In the genomic region with DNA sequence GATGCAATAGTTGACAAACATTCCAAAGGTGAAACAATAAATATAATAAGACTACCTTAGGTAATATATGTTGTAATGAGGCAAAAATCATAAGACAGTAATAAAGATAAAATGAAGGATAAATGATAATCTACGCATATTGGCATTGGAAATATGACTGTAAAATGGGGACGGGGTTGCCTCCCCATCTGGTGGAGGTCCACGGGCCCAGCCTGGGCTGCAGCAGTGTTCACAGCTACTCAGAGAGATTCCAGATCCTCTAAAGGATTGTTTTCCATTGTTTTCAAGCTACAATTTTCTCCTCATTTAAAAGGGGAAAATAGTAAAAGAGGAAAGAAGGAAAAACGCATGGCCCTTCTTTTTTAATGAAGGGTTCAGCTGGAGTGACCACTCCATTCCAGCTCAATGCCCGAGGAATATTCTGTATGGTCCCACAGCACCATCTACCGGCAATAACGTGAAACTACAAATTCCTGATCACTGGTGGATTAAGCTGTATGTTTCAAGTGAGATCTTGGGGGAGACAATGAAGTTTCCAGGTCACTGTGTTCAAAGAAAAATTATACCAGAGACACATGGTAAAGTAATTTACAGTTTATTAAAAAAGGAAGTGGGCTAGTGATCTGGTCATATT, we compare ENCODE assay signal across 9 mouse cellular contexts. TPM values are rescaled to one million over a fixed set of nuclear protein-coding genes. Genes with fewer than 3 reads are reported as not detected.
A peak's percentile ranks its signal among the peaks of the same experiment; 100 is the strongest.
DNase-seq lines count a peak whose midpoint lies in the region; ATAC-seq and TF ChIP-seq lines count a peak whose summit lies in the region.
"Had no signal": no experiment of that assay in that cellular context is flagged by ENCODE, and none has a peak within 500 bp of the region (broad histone marks: within the 10 kb centered on the region; RNA-seq: fewer than 3 reads in every experiment).

No protein-coding gene starts in this region.

- no peak overlapping the region for H3K4me2 ChIP-seq in stomach, postnatal 0 days (replicated peaks; ENCODE audit: low read depth)

- TF ChIP-seq CTCF in stomach, postnatal 0 days (IDR thresholded peaks at IDR 0.05; ENCODE audit: low read depth) = peak; percentile 92

- H3K27ac ChIP-seq in hindbrain, embryonic 10.5 days = no peak overlapping the region
- H3K27ac ChIP-seq in stomach, postnatal 0 days (replicated peaks) = no peak overlapping the region

- no peak for TF ChIP-seq EP300 in stomach, postnatal 0 days (optimal IDR thresholded peaks at IDR 0.05)

- DNase-seq in right cerebral cortex, adult 18-20 months = peak; percentile 50
- no peak for DNase-seq in right cerebral cortex, postnatal 14 days
- DNase-seq in adrenal gland, adult 8-10 months = peak; percentile 18
- peak; percentile 67 for DNase-seq in embryo, embryonic 11.5 days (ENCODE audit: low read depth, low spot score)
- DNase-seq in hindbrain, embryonic 10.5 days (ENCODE audit: low spot score) = peak; percentile 51
- peak; percentile 65 for DNase-seq in layer of hippocampus, adult 9-10 months (ENCODE audit: low spot score)
- peak; percentile 34 for DNase-seq in stomach, postnatal 0 days (ENCODE audit: low spot score)

- no peak overlapping the region for H3K4me3 ChIP-seq in hindbrain, embryonic 10.5 days
- H3K4me3 ChIP-seq in stomach, postnatal 0 days (ENCODE audit: low read depth, low read length) = no peak overlapping the region
- H3K4me3 ChIP-seq: myocyte had no signal

- 41% methylated on average over 7 of the region's 7 CpGs for WGBS in hindbrain, embryonic 10.5 days
- WGBS in stomach, postnatal 0 days = 39% methylated on average over 7 of the region's 7 CpGs

- H3K4me1 ChIP-seq in hindbrain, embryonic 10.5 days (replicated peaks) = no peaks in the 10 kb centered on the region
- no peaks in the 10 kb centered on the region for H3K4me1 ChIP-seq in stomach, postnatal 0 days (replicated peaks; ENCODE audit: control insufficient read depth, insufficient read depth)

- ATAC-seq in megakaryocyte, adult 5-6 weeks (ENCODE audit: poor library complexity, severe bottlenecking) = peak; percentile 80
- ATAC-seq in stomach, postnatal 0 days (ENCODE audit: low FRiP score, low TSS enrichment) = no peak

- no peak overlapping the region for H3K9ac ChIP-seq in stomach, postnatal 0 days (ENCODE audit: low read length)

- no peaks in the 10 kb centered on the region for H3K36me3 ChIP-seq in hindbrain, embryonic 10.5 days
- H3K36me3 ChIP-seq in stomach, postnatal 0 days (ENCODE audit: control insufficient read depth, insufficient read depth, low read length) = no peaks in the 10 kb centered on the region

- H3K9me3 ChIP-seq in hindbrain, embryonic 10.5 days = no peaks in the 10 kb centered on the region
- no peaks in the 10 kb centered on the region for H3K9me3 ChIP-seq in stomach, postnatal 0 days (ENCODE audit: control insufficient read depth, low read length)

- no peaks in the 10 kb centered on the region for H3K27me3 ChIP-seq in hindbrain, embryonic 10.5 days (ENCODE audit: insufficient read depth, poor library complexity, severe bottlenecking)
- H3K27me3 ChIP-seq in stomach, postnatal 0 days (ENCODE audit: control insufficient read depth, insufficient read depth, low read length) = no peaks in the 10 kb centered on the region

RNA-seq across cellular contexts. Expression of gene Cd55b, which starts 50.8 kb away (rescaled TPM):
- under 1 TPM in 1 of 4 experiments, not detected in 3; 0.65 TPM for total RNA-seq in adrenal gland, adult 8-10 months (2022)
- polyA plus RNA-seq in hindbrain, embryonic 10.5 days (2016; fragmentation: Nextera tagmentation; extraction: Ambion mirVana) = not detected in 2 replicates
- total RNA-seq in megakaryocyte, adult 5-6 weeks (2015) = not detected in 2 replicates
- total RNA-seq in megakaryocyte, adult 5-6 weeks (2017) = not detected in 2 replicates
- polyA plus RNA-seq in stomach, postnatal 0 days (2015; fragmentation: Nextera tagmentation; extraction: Ambion mirVana) = 0.42 and 0.58 TPM in 2 replicates
- polyA plus RNA-seq: myocyte had no signal
